Mouse (Mus musculus): Measurements from ENCODE around the gene Wdr24. TPM values are rescaled to one million over a fixed set of nuclear protein-coding genes. Genes with fewer than 3 reads are reported as not detected.
"Not testable (repeated sequence)": the region's sequence is repeated elsewhere in the genome, so short reads cannot be mapped to it uniquely, and the experiment has no call there.

The Wdr24 gene
- polyA plus RNA-seq, 1 experiment from 2014 or later = 9.6 TPM

GRCm38 (mm10) chr17:25801029-25801428 lies 22.4 kb upstream of the Wdr24 start:
- peak; percentile 92 for TF ChIP-seq CTCF (IDR thresholded peaks at IDR 0.05; ENCODE audit: low read depth)
- Histone ChIP-seq H3K9ac (ENCODE audit: low read depth, low read length) (no peak overlapping the region), H3K4me2 (replicated peaks; ENCODE audit: low read depth) (no peak overlapping the region), H3K27ac (ENCODE audit: low read depth, low read length) (no peak overlapping the region), H3K4me3 (ENCODE audit: low read depth, low read length) (no peak overlapping the region), H3K4me1 (replicated peaks; ENCODE audit: control insufficient read depth, insufficient read depth, low read length) (0 out of 2 replicates have a peak, but pooled peaks cover 6% of the 10 kb centered on the region), H3K27me3 (replicated peaks; ENCODE audit: control insufficient read depth, insufficient read depth, low read length) (peaks cover 7% of the 10 kb centered on the region; the same call in 1 of the 2 replicates), H3K9me3 (ENCODE audit: control insufficient read depth) (no peaks in the 10 kb centered on the region), H3K36me3 (ENCODE audit: control insufficient read depth, insufficient read depth) (no peaks in the 10 kb centered on the region)
- 5% methylated on average over 6 of the region's 6 CpGs for WGBS
- ATAC-seq = peak; percentile 27; the same call in 1 of the 2 replicates

GRCm38 (mm10) chr17:25802825-25803517 lies 20.5 kb upstream of the Wdr24 start:
- H3K9ac ChIP-seq (ENCODE audit: low read depth, low read length) = 0 out of 2 replicates have a peak overlapping the region, but pooled peaks have one; percentile 3
- H3K9me3 ChIP-seq (ENCODE audit: control insufficient read depth) = no peaks in the 10 kb centered on the region
- no peak overlapping the region for H3K27ac ChIP-seq (ENCODE audit: low read depth, low read length)
- H3K4me1 ChIP-seq (replicated peaks; ENCODE audit: control insufficient read depth, insufficient read depth, low read length) = no peaks in the 10 kb centered on the region
- no peak overlapping the region for H3K4me2 ChIP-seq (replicated peaks; ENCODE audit: low read depth)
- WGBS = 8% methylated on average over 10 of the region's 10 CpGs
- H3K27me3 ChIP-seq (replicated peaks; ENCODE audit: control insufficient read depth, insufficient read depth, low read length) = peaks cover 7% of the 10 kb centered on the region; the same call in 1 of the 2 replicates
- peak; percentile 44 for ATAC-seq
- no peak for TF ChIP-seq CTCF (IDR thresholded peaks at IDR 0.05; ENCODE audit: low read depth)
- H3K36me3 ChIP-seq (ENCODE audit: control insufficient read depth, insufficient read depth) = no peaks in the 10 kb centered on the region
- H3K4me3 ChIP-seq (ENCODE audit: low read depth, low read length) = no peak overlapping the region

GRCm38 (mm10) chr17:25806507-25806906 lies 16.9 kb upstream of the Wdr24 start:
- no peak overlapping the region for H3K9ac ChIP-seq (ENCODE audit: low read depth, low read length)
- no peaks in the 10 kb centered on the region for H3K36me3 ChIP-seq (ENCODE audit: control insufficient read depth, insufficient read depth)
- ATAC-seq = peak; percentile 10; the same call in 1 of the 2 replicates
- H3K4me3 ChIP-seq (ENCODE audit: low read depth, low read length) = no peak overlapping the region
- H3K4me1 ChIP-seq (replicated peaks; ENCODE audit: control insufficient read depth, insufficient read depth, low read length) = no peaks in the 10 kb centered on the region
- TF ChIP-seq CTCF (IDR thresholded peaks at IDR 0.05; ENCODE audit: low read depth) = no peak
- peaks cover 30% of the 10 kb centered on the region for H3K27me3 ChIP-seq (replicated peaks; ENCODE audit: control insufficient read depth, insufficient read depth, low read length)
- H3K27ac ChIP-seq (ENCODE audit: low read depth, low read length) = no peak overlapping the region
- no peaks in the 10 kb centered on the region for H3K9me3 ChIP-seq (ENCODE audit: control insufficient read depth)
- no peak overlapping the region for H3K4me2 ChIP-seq (replicated peaks; ENCODE audit: low read depth)
- WGBS = 61% methylated on average over 4 of the region's 4 CpGs

- WGBS = 56% methylated on average over 2 of the region's 2 CpGs
These were observed 16.0 kb upstream of the Wdr24 start for GRCm38 (mm10) chr17:25807452-25807851.

GRCm38 (mm10) chr17:25808028-25808427 lies 15.4 kb upstream of the Wdr24 start:
- Histone ChIP-seq H3K9ac (ENCODE audit: low read depth, low read length) (no peak overlapping the region), H3K9me3 (ENCODE audit: control insufficient read depth) (no peaks in the 10 kb centered on the region), H3K27ac (ENCODE audit: low read depth, low read length) (no peak overlapping the region), H3K4me1 (replicated peaks; ENCODE audit: control insufficient read depth, insufficient read depth, low read length) (no peaks in the 10 kb centered on the region), H3K27me3 (replicated peaks; ENCODE audit: control insufficient read depth, insufficient read depth, low read length) (peaks cover 28% of the 10 kb centered on the region), H3K36me3 (ENCODE audit: control insufficient read depth, insufficient read depth) (no peaks in the 10 kb centered on the region), H3K4me3 (ENCODE audit: low read depth, low read length) (no peak overlapping the region), H3K4me2 (replicated peaks; ENCODE audit: low read depth) (peak overlapping the region; percentile 92; the same call in 1 of the 2 replicates)
- 51% methylated on average over 5 of the region's 5 CpGs for WGBS
- TF ChIP-seq CTCF (IDR thresholded peaks at IDR 0.05; ENCODE audit: low read depth) = no peak
- no peak for ATAC-seq

More at GRCm38 (mm10) chr17:25807452-25807851, 16.0 kb upstream of the Wdr24 start:
- H3K4me1 ChIP-seq (replicated peaks; ENCODE audit: control insufficient read depth, insufficient read depth, low read length); ATAC-seq; H3K9ac ChIP-seq (ENCODE audit: low read depth, low read length); H3K36me3 ChIP-seq (ENCODE audit: control insufficient read depth, insufficient read depth); H3K27ac ChIP-seq (ENCODE audit: low read depth, low read length); H3K9me3 ChIP-seq (ENCODE audit: control insufficient read depth); H3K4me2 ChIP-seq (replicated peaks; ENCODE audit: low read depth); H3K4me3 ChIP-seq (ENCODE audit: low read depth, low read length): not testable (repeated sequence)
- peaks cover 30% of the 10 kb centered on the region for H3K27me3 ChIP-seq (replicated peaks; ENCODE audit: control insufficient read depth, insufficient read depth, low read length)
- peak; percentile 21; the same call in 1 of the 2 replicates for TF ChIP-seq CTCF (IDR thresholded peaks at IDR 0.05; ENCODE audit: low read depth)

GRCm38 (mm10) chr17:25808789-25809605 lies 14.4 kb upstream of the Wdr24 start, which contains the start of gene Fbxl16:
TSS of gene Fbxl16 (plus strand) at chr17:25809085.
- Histone ChIP-seq H3K9me3 (ENCODE audit: control insufficient read depth) (no peaks in the 10 kb centered on the region), H3K9ac (ENCODE audit: low read depth, low read length) (0 out of 2 replicates have a peak within 1 kb of the TSS, but pooled peaks have one; percentile 17), H3K4me1 (replicated peaks; ENCODE audit: control insufficient read depth, insufficient read depth, low read length) (no peaks in the 10 kb centered on the region; the same call in 1 of the 2 replicates), H3K27ac (ENCODE audit: low read depth, low read length) (no peak within 1 kb of the TSS), H3K36me3 (ENCODE audit: control insufficient read depth, insufficient read depth) (no peaks in the 10 kb centered on the region), H3K4me3 (ENCODE audit: low read depth, low read length) (peak within 1 kb of the TSS; percentile 51), H3K27me3 (replicated peaks; ENCODE audit: control insufficient read depth, insufficient read depth, low read length) (peaks cover 32% of the 10 kb centered on the region), H3K4me2 (replicated peaks; ENCODE audit: low read depth) (peak within 1 kb of the TSS; percentile 92)
- under 1% methylated on average over 92 of the region's 100 CpGs for WGBS
- peak; percentile 63 for ATAC-seq
- TF ChIP-seq CTCF (IDR thresholded peaks at IDR 0.05; ENCODE audit: low read depth) = peak; percentile 58
